Mouse (Mus musculus) liver, embryonic 16.5 days (tissue): ENCODE results near the gene Dcdc2b. TPM values are rescaled to one million over a fixed set of nuclear protein-coding genes. Genes with fewer than 3 reads are reported as not detected.

Experiments
- ATAC-seq: fragments of 200-750 bp; cut with Nextera tagmentation; 2 replicates; pipeline ENCODE4 v1.8.0; 2017; ENCODE audit warnings: low read depth, mild to moderate bottlenecking, moderate number of reproducible peaks, moderate library complexity
- H3K27ac ChIP-seq: fragments of 300-500 bp; sonication (generic); 2 replicates; pipeline ENCODE4 v1.5.1; 2014; ENCODE audit warnings: mild to moderate bottlenecking, low read length
- H3K27me3 ChIP-seq: fragments of 300-500 bp; sonication (generic); 2 replicates; pipeline ENCODE4 v1.6.1; 2014; ENCODE audit warnings: low read depth, low read length, mixed read lengths; ENCODE audit not compliant: control insufficient read depth, insufficient read depth
- H3K36me3 ChIP-seq: fragments of 300-500 bp; sonication (generic); 2 replicates; pipeline ENCODE4 v1.6.1; 2014; ENCODE audit warnings: mild to moderate bottlenecking; ENCODE audit not compliant: control insufficient read depth, insufficient read depth
- H3K4me1 ChIP-seq: fragments of 300-500 bp; sonication (generic); 2 replicates; pipeline ENCODE4 v1.6.1; 2014; ENCODE audit warnings: low read depth, low read length, mixed read lengths; ENCODE audit not compliant: control insufficient read depth
- H3K4me2 ChIP-seq: fragments of 300-500 bp; sonication (generic); 2 replicates; pipeline ENCODE4 v1.6.1; 2014; ENCODE audit warnings: low read depth, low read length, mixed read lengths
- H3K4me3 ChIP-seq: fragments of 300-500 bp; sonication (generic); 2 replicates; pipeline ENCODE4 v1.5.1; 2014; ENCODE audit warnings: low read depth, mild to moderate bottlenecking, low read length
- H3K9ac ChIP-seq: fragments of 300-500 bp; sonication (generic); 2 replicates; pipeline ENCODE4 v1.6.1; 2014; ENCODE audit warnings: low read depth, low read length
- H3K9me3 ChIP-seq: fragments of 300-500 bp; sonication (generic); replicated peaks from 2 replicates; pipeline ENCODE4 v1.6.1; 2016; ENCODE audit warnings: low read length; ENCODE audit not compliant: control insufficient read depth
- WGBS: fragments of 180-500 bp; shearing (Covaris S2); extraction: QIAGEN DNeasy Blood & Tissue Kit; methylation state at CpG from one replicate; pipeline ENCODE4 v1.1.7; 2014; ENCODE audit not compliant: insufficient replicate concordance; 5-methylcytosine and 5-hydroxymethylcytosine counted together
- polyA plus RNA-seq: library from polyadenylated mRNA; unstranded; fragments of >200 nt; fragmentation: Nextera tagmentation; extraction: Ambion mirVana; gene quantifications from 2 replicates; pipeline ENCODE4 v1.2.1, GENCODE M21; 2015

The Dcdc2b gene
- polyA plus RNA-seq, 1 experiment from 2014 or later = 0.46 TPM

- Histone ChIP-seq H3K4me3 (no peak overlapping the region), H3K9ac (no peak overlapping the region), H3K4me1 (peaks cover 14% of the 10 kb centered on the region), H3K4me2 (no peak overlapping the region), H3K9me3 (no peaks in the 10 kb centered on the region), H3K27me3 (no peaks in the 10 kb centered on the region), H3K36me3 (no peaks in the 10 kb centered on the region), H3K27ac (no peak overlapping the region)
- ATAC-seq = no peak
- 88% methylated on average over 7 of the region's 7 CpGs for WGBS
Observed at GRCm38 (mm10) chr4:129617121-129617641, 3.1 kb upstream of the Dcdc2b start.

- Histone ChIP-seq H3K4me2 (no peak overlapping the region), H3K4me3 (no peak overlapping the region), H3K9ac (no peak overlapping the region), H3K4me1 (peaks cover 14% of the 10 kb centered on the region), H3K27me3 (no peaks in the 10 kb centered on the region), H3K36me3 (no peaks in the 10 kb centered on the region), H3K9me3 (no peaks in the 10 kb centered on the region), H3K27ac (no peak overlapping the region)
- WGBS = 85% methylated on average over 3 of the region's 3 CpGs
- no peak for ATAC-seq
Observed at GRCm38 (mm10) chr4:129616631-129617030, 2.6 kb upstream of the Dcdc2b start.

GRCm38 (mm10) chr4:129615801-129616290 is 1.8 kb upstream of the Dcdc2b start:
- no peak for ATAC-seq
- no peak overlapping the region for H3K4me3 ChIP-seq
- H3K27me3 ChIP-seq = no peaks in the 10 kb centered on the region
- WGBS = 75% methylated on average over 9 of the region's 9 CpGs
- H3K9me3 ChIP-seq = no peaks in the 10 kb centered on the region
- H3K27ac ChIP-seq = no peak overlapping the region
- no peaks in the 10 kb centered on the region for H3K36me3 ChIP-seq
- H3K4me1 ChIP-seq = peaks cover 14% of the 10 kb centered on the region
- H3K9ac ChIP-seq = no peak overlapping the region
- no peak overlapping the region for H3K4me2 ChIP-seq

GRCm38 (mm10) chr4:129610472-129610871 is 3.6 kb downstream of the Dcdc2b start:
- Histone ChIP-seq H3K36me3 (peaks cover 21% of the 10 kb centered on the region), H3K27ac (no peak overlapping the region), H3K4me3 (no peak overlapping the region), H3K9me3 (no peaks in the 10 kb centered on the region), H3K27me3 (no peaks in the 10 kb centered on the region), H3K4me1 (peaks cover 8% of the 10 kb centered on the region), H3K9ac (no peak overlapping the region), H3K4me2 (no peak overlapping the region)
- 61% methylated on average over 4 of the region's 4 CpGs for WGBS
- ATAC-seq = no peak

GRCm38 (mm10) chr4:129610026-129610425 is 4.0 kb downstream of the Dcdc2b start:
- ATAC-seq = no peak
- H3K27ac ChIP-seq = no peak overlapping the region
- WGBS = 77% methylated on average over 4 of the region's 4 CpGs

GRCm38 (mm10) chr4:129609139-129609631 is 4.9 kb downstream of the Dcdc2b start:
- peaks cover 8% of the 10 kb centered on the region for H3K4me1 ChIP-seq
- 65% methylated on average over 12 of the region's 12 CpGs for WGBS
- peaks cover 28% of the 10 kb centered on the region for H3K36me3 ChIP-seq
- no peak overlapping the region for H3K9ac ChIP-seq
- H3K4me2 ChIP-seq = no peak overlapping the region
- no peaks in the 10 kb centered on the region for H3K9me3 ChIP-seq
- H3K27ac ChIP-seq = no peak overlapping the region
- ATAC-seq = no peak
- no peak overlapping the region for H3K4me3 ChIP-seq
- no peaks in the 10 kb centered on the region for H3K27me3 ChIP-seq

More at GRCm38 (mm10) chr4:129610026-129610425, 4.0 kb downstream of the Dcdc2b start:
- no peak overlapping the region for H3K9ac ChIP-seq
- H3K4me2 ChIP-seq = no peak overlapping the region
- no peaks in the 10 kb centered on the region for H3K9me3 ChIP-seq
- no peak overlapping the region for H3K4me3 ChIP-seq
- peaks cover 8% of the 10 kb centered on the region for H3K4me1 ChIP-seq
- no peaks in the 10 kb centered on the region for H3K27me3 ChIP-seq
- H3K36me3 ChIP-seq = peaks cover 24% of the 10 kb centered on the region

GRCm38 (mm10) chr4:129608426-129609025 is 5.5 kb downstream of the Dcdc2b start:
- Histone ChIP-seq H3K4me1 (peaks cover 8% of the 10 kb centered on the region), H3K9me3 (no peaks in the 10 kb centered on the region), H3K4me2 (no peak overlapping the region), H3K4me3 (no peak overlapping the region), H3K9ac (no peak overlapping the region), H3K27me3 (no peaks in the 10 kb centered on the region), H3K27ac (peak overlapping the region; percentile 64), H3K36me3 (peaks cover 31% of the 10 kb centered on the region)
- 34% methylated on average over 7 of the region's 7 CpGs for whole genome bisulfite sequencing
- peak; percentile 86 for ATAC-seq

GRCm38 (mm10) chr4:129600233-129601158 is 13.6 kb downstream of the Dcdc2b start, which contains the start of the genes Eif3i and Tmem234:
Eif3i (minus strand) TSS chr4:129600648.
Tmem234 (plus strand) TSS chr4:129600668.
- peak; percentile 91 for ATAC-seq
- peaks cover 28% of the 10 kb centered on the region for H3K4me1 ChIP-seq
- peak within 1 kb of the TSS; percentile 90 for H3K27ac ChIP-seq
- peak within 1 kb of the TSS; percentile 91 for H3K4me2 ChIP-seq
- H3K4me3 ChIP-seq = peak within 1 kb of the TSS; percentile 98
- under 1% methylated on average over 74 of the region's 74 CpGs for WGBS
- H3K9me3 ChIP-seq = no peaks in the 10 kb centered on the region
- peaks cover 17% of the 10 kb centered on the region for H3K36me3 ChIP-seq
- H3K27me3 ChIP-seq = no peaks in the 10 kb centered on the region
- H3K9ac ChIP-seq = peak within 1 kb of the TSS; percentile 97
